Mouse (Mus musculus) embryonic facial prominence, embryonic 11.5 days (tissue): Measurements from ENCODE around the gene Cenpi. TPM values are rescaled to one million over a fixed set of nuclear protein-coding genes. Genes with fewer than 3 reads are reported as not detected.
A peak's percentile ranks its signal among the peaks of the same experiment; 100 is the strongest.
"Not testable (repeated sequence)": the region's sequence is repeated elsewhere in the genome, so short reads cannot be mapped to it uniquely, and the experiment has no call there.

Experiments used
- ATAC-seq: fragments of 200-750 bp; cut with Nextera tagmentation; replicated peaks from 2 replicates; pipeline ENCODE4 v1.8.0; 2017; ENCODE audit warnings: low read depth; ENCODE audit not compliant: insufficient number of reproducible peaks, low FRiP score, low TSS enrichment
- DNase-seq: peaks from one replicate; pipeline ENCODE4 v3.0.0-alpha.2; 2015; ENCODE audit warnings: low spot score
- H3K27ac ChIP-seq: fragments of 300-500 bp; sonication (generic); replicated peaks from 2 replicates; pipeline ENCODE4 v1.5.1; 2014; ENCODE audit warnings: mild to moderate bottlenecking, low read depth, low read length, control low read depth
- H3K27me3 ChIP-seq: fragments of 300-500 bp; sonication (generic); 2 replicates; pipeline ENCODE4 v1.6.1; 2014; ENCODE audit warnings: mild to moderate bottlenecking, low read length, moderate library complexity, mixed read lengths; ENCODE audit not compliant: control insufficient read depth, insufficient read depth
- H3K36me3 ChIP-seq: fragments of 300-500 bp; sonication (generic); replicated peaks from 2 replicates; pipeline ENCODE4 v1.6.1; 2014; ENCODE audit warnings: low read depth, mild to moderate bottlenecking, low read length, moderate library complexity, mixed read lengths; ENCODE audit not compliant: control insufficient read depth, insufficient read depth
- H3K4me1 ChIP-seq: fragments of 300-500 bp; sonication (generic); 2 replicates; pipeline ENCODE4 v1.6.1; 2014; ENCODE audit warnings: low read length, mixed read lengths; ENCODE audit not compliant: control insufficient read depth, insufficient read depth
- H3K4me2 ChIP-seq: fragments of 300-500 bp; sonication (generic); 2 replicates; pipeline ENCODE4 v1.6.1; 2014; ENCODE audit warnings: low read depth, mild to moderate bottlenecking, control low read depth, low read length, moderate library complexity
- H3K4me3 ChIP-seq: fragments of 300-500 bp; sonication (generic); 2 replicates; pipeline ENCODE4 v1.5.1; 2014; ENCODE audit warnings: low read depth, low read length, control low read depth
- H3K9ac ChIP-seq: fragments of 300-500 bp; sonication (generic); replicated peaks from 2 replicates; pipeline ENCODE4 v1.6.1; 2014; ENCODE audit warnings: mild to moderate bottlenecking, control low read depth, low read length
- H3K9me3 ChIP-seq: fragments of 300-500 bp; sonication (generic); replicated peaks from 2 replicates; pipeline ENCODE4 v1.6.1; 2016; ENCODE audit warnings: mild to moderate bottlenecking, low read length, inconsistent platforms, mixed read lengths; ENCODE audit not compliant: control insufficient read depth
- WGBS: fragments of 180-500 bp; shearing (Covaris S2); extraction: QIAGEN DNeasy Blood & Tissue Kit; methylation state at CpG from one replicate; pipeline ENCODE4 v1.1.7; 2014; 5-methylcytosine and 5-hydroxymethylcytosine counted together
- polyA plus RNA-seq: library from polyadenylated mRNA; unstranded; fragments of >200 nt; fragmentation: Nextera tagmentation; extraction: Ambion mirVana; gene quantifications from 2 replicates; pipeline ENCODE4 v1.2.1, GENCODE M21; 2014

Cenpi gene
- polyA plus RNA-seq, 1 experiment from 2014 or later, result 35.1 TPM

GRCm38 (mm10) chrX:134287305-134287704 lies 20.6 kb upstream of the Cenpi start:
- Histone ChIP-seq H3K4me1 (no peaks in the 10 kb centered on the region), H3K9me3 (no peaks in the 10 kb centered on the region), H3K27ac (no peak overlapping the region), H3K4me2 (no peak overlapping the region), H3K27me3 (no peaks in the 10 kb centered on the region), H3K4me3 (no peak overlapping the region), H3K36me3 (no peaks in the 10 kb centered on the region), H3K9ac (no peak overlapping the region)
- no peak for DNase-seq
- no peak for ATAC-seq
- WGBS, result 92% methylated on average over 2 of the region's 2 CpGs

DNA sequence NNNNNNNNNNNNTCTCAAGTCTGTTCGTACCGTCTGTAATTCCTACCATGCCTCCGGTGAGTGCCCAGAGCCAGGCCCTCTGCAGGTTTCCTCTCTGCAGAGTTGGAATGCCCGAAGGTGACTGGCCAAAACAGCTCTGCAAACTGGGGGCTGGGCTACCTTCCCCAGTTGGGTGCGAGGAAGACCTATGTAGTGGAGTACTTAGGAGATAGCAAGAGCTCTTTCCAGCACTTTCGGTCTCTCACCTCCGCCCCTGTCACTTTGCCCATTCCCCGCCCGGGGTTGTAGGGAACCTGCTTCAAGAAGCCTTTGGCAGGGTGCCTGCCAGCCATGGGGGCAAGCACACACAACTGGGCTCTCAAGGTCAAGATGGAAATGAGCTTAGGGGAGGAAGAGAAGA lies 11.6 kb upstream of the Cenpi start:
- DNase-seq (no peak), ATAC-seq (no peak)
- H3K4me3 ChIP-seq, result peak overlapping the region; percentile 42
- H3K9ac ChIP-seq, result peak overlapping the region; percentile 13; the same call in 1 of the 2 replicates
- peak overlapping the region; percentile 61 for H3K4me2 ChIP-seq
- 0 out of 2 replicates have a peak, but pooled peaks cover 3% of the 10 kb centered on the region for H3K27me3 ChIP-seq
- H3K36me3 ChIP-seq, result no peaks in the 10 kb centered on the region
- H3K4me1 ChIP-seq, result no peaks in the 10 kb centered on the region
- no peak overlapping the region for H3K27ac ChIP-seq
- H3K9me3 ChIP-seq, result no peaks in the 10 kb centered on the region
- WGBS, result 26% methylated on average over 9 of the region's 9 CpGs

DNA sequence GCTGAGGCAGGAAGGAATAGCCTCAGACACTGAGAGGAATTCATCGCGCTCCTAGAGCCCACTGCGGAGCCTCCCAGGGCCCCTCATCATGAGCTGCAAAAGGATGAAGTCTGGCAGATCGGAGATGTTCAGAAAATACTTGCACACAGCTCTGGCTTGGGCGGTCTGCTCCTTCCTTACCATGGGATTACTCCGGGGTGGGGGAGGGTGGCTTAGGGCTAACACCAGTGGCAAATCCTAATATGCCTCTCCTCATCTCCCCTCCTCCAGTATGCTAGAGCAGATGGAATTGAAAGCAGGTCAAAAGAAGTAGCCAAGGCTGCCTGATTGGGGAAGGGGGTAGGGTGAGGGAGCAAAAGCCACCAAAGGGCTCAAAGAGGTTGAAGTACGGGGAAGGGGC lies 11.1 kb upstream of the Cenpi start:
- ATAC-seq, result peak; percentile 56; the same call in 1 of the 2 replicates
- WGBS, result 27% methylated on average over 7 of the region's 7 CpGs
- no peak overlapping the region for H3K9ac ChIP-seq
- H3K36me3 ChIP-seq, result no peaks in the 10 kb centered on the region
- 0 out of 2 replicates have a peak, but pooled peaks cover 3% of the 10 kb centered on the region for H3K27me3 ChIP-seq
- H3K4me1 ChIP-seq, result no peaks in the 10 kb centered on the region
- no peak overlapping the region for H3K27ac ChIP-seq
- peak overlapping the region; percentile 42 for H3K4me3 ChIP-seq
- no peaks in the 10 kb centered on the region for H3K9me3 ChIP-seq
- peak; percentile 28 for DNase-seq
- peak overlapping the region; percentile 61 for H3K4me2 ChIP-seq

DNA sequence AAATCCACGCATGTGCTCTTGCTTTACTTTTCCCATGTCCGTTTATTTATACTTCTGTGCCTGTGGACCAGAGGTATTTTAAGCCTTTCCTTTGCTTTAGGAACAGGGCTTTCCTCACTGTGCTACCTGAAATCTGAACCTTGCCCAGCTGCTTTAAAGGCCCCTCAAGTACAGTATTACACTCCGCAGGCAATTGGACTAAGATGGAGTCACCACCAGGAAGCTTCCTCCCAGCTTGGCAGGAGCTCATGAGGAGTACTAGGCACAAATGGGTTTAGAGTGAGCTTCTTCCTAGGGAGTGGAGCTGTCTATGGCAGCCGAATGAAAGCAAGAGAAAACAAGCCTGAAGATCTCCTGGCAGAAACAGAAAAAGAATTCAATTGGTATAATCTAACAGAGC lies 10.7 kb upstream of the Cenpi start:
- H3K27ac ChIP-seq, result no peak overlapping the region
- peak overlapping the region; percentile 21 for H3K4me2 ChIP-seq
- no peak for DNase-seq
- no peak overlapping the region for H3K9ac ChIP-seq
- WGBS, result 39% methylated on average over 4 of the region's 4 CpGs
- H3K27me3 ChIP-seq, result 0 out of 2 replicates have a peak, but pooled peaks cover 3% of the 10 kb centered on the region
- H3K9me3 ChIP-seq, result no peaks in the 10 kb centered on the region
- H3K4me3 ChIP-seq, result no peak overlapping the region
- H3K36me3 ChIP-seq, result no peaks in the 10 kb centered on the region
- no peak for ATAC-seq
- H3K4me1 ChIP-seq, result no peaks in the 10 kb centered on the region

DNA sequence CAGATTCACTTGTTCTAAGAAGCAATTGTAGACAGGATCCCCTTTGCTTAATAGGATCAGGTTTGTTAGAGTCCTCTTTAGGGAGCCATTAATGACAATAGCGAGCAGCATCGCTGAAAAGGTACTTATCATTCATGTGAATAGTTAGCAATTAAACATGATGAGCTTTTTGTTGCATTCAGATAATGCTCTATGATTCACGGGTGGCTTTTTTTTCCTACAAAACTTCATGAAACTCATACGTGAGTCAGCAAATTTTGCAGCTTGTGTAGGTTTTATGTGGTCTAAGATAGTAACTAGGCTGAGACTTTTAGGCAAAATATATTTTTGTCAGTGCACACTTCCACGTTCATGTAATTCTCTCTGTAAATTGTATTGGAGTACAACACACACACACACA lies 7.7 kb upstream of the Cenpi start:
- no peak overlapping the region for H3K27ac ChIP-seq
- H3K4me2 ChIP-seq, result no peak overlapping the region
- ATAC-seq (no peak), DNase-seq (no peak)
- no peak overlapping the region for H3K4me3 ChIP-seq
- H3K27me3 ChIP-seq, result no peaks in the 10 kb centered on the region
- H3K9me3 ChIP-seq, result no peaks in the 10 kb centered on the region
- no peak overlapping the region for H3K9ac ChIP-seq
- H3K36me3 ChIP-seq, result no peaks in the 10 kb centered on the region
- H3K4me1 ChIP-seq, result no peaks in the 10 kb centered on the region
- WGBS, result 58% methylated on average over 5 of the region's 5 CpGs

GRCm38 (mm10) chrX:134303287-134303686 lies 4.6 kb upstream of the Cenpi start:
- Histone ChIP-seq H3K9ac (no peak overlapping the region), H3K4me1 (no peaks in the 10 kb centered on the region), H3K27ac (no peak overlapping the region), H3K36me3 (no peaks in the 10 kb centered on the region), H3K27me3 (no peaks in the 10 kb centered on the region), H3K4me2 (no peak overlapping the region), H3K9me3 (no peaks in the 10 kb centered on the region), H3K4me3 (no peak overlapping the region)
- no peak for DNase-seq
- 96% methylated on average over 1 of the region's 1 CpGs for WGBS
- no peak for ATAC-seq

DNA sequence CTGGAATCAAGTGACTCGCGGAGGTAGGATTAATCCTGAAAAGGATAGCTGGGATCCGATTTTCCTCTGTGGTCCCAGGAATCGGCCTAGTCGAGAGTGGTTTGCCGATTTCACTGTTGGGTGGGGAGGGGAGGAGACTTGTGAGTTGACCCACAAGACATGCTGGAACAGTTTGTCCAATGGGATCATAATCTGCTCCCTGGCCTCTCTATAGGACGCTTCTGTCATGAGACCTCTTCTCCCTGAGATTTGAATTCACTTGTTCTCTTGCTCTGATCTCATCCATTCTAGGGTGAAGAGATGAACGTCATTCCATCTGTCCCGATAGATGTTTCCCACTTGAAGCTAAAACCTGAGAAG lies 371 bp downstream of the Cenpi start:
- H3K4me1 ChIP-seq, result no peaks in the 10 kb centered on the region
- no peaks in the 10 kb centered on the region for H3K36me3 ChIP-seq
- H3K27ac ChIP-seq, result no peak overlapping the region
- H3K4me3 ChIP-seq, result peak overlapping the region; percentile 37
- peak overlapping the region; percentile 53 for H3K9ac ChIP-seq
- ATAC-seq, result peak; percentile 76
- 17% methylated on average over 9 of the region's 9 CpGs for WGBS
- no peak for DNase-seq
- no peaks in the 10 kb centered on the region for H3K27me3 ChIP-seq
- peak overlapping the region; percentile 22 for H3K4me2 ChIP-seq
- no peaks in the 10 kb centered on the region for H3K9me3 ChIP-seq

GRCm38 (mm10) chrX:134311193-134311592 lies 3.3 kb downstream of the Cenpi start:
- not testable (repeated sequence) for H3K27me3 ChIP-seq, H3K4me3 ChIP-seq, ATAC-seq, H3K27ac ChIP-seq, DNase-seq, H3K9ac ChIP-seq, H3K4me2 ChIP-seq, H3K4me1 ChIP-seq, H3K36me3 ChIP-seq, H3K9me3 ChIP-seq
- 87% methylated on average over 7 of the region's 7 CpGs for WGBS
